Mouse (Mus musculus): ENCODE measurements around the gene Ccr8.

DNA sequence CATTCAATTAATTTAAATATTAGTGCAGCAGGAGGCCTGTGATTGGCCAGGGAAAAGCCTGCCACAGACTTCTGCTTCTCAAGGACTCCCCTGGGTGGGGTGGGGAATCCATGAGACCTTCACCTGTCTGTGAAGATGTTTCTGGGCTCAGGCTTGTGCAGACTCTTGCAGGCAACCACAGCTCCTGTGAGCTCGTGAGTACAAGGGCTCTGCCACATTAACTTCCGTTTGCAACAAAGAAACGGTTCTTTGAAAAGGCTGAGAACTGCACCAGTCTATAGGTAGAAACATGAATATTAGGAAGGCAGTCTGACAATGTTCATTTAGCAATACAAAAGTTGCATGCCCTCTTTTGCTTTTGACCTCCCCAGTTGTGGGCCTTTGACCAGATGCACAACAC lies 13.7 kb upstream of the Ccr8 start:
- TF ChIP-seq CTCF (IDR thresholded peaks at IDR 0.05; ENCODE audit: borderline replicate concordance, extremely low read depth, insufficient read depth, insufficient read length), result no peak
- no peak for TF ChIP-seq POLR2A (IDR thresholded peaks at IDR 0.05; ENCODE audit: borderline replicate concordance, extremely low read depth, insufficient read depth, insufficient read length, poor library complexity, severe bottlenecking)

All from brain, embryonic 14.5 days (tissue).